Mouse (Mus musculus) stomach, postnatal 0 days (tissue): ENCODE results near the gene Gm17581. TPM values are rescaled to one million over a fixed set of nuclear protein-coding genes. Genes with fewer than 3 reads are reported as not detected.
"Not testable (repeated sequence)": the region's sequence is repeated elsewhere in the genome, so short reads cannot be mapped to it uniquely, and the experiment has no call there.

ENCODE experiments used
- ATAC-seq: fragments of 200-750 bp; cut with Nextera tagmentation; 2 replicates; pipeline ENCODE4 v1.8.0; 2017; ENCODE audit not compliant: low FRiP score, low TSS enrichment
- DNase-seq: peaks from one replicate; pipeline ENCODE4 v3.0.0-alpha.2; 2016; ENCODE audit warnings: low spot score
- H3K27ac ChIP-seq: fragments of 300-500 bp; sonication (generic); replicated peaks from 2 replicates; pipeline ENCODE4 v1.5.1; 2014; ENCODE audit warnings: mild to moderate bottlenecking, control low read depth
- H3K27me3 ChIP-seq: fragments of 300-500 bp; sonication (generic); 2 replicates; pipeline ENCODE4 v1.6.1; 2014; ENCODE audit warnings: low read length; ENCODE audit not compliant: control insufficient read depth, insufficient read depth
- H3K36me3 ChIP-seq: fragments of 300-500 bp; sonication (generic); 2 replicates; pipeline ENCODE4 v1.6.1; 2014; ENCODE audit warnings: low read length, mixed read lengths; ENCODE audit not compliant: control insufficient read depth, insufficient read depth
- H3K4me1 ChIP-seq: fragments of 300-500 bp; sonication (generic); replicated peaks from 2 replicates; pipeline ENCODE4 v1.6.1; 2014; ENCODE audit warnings: antibody characterized with exemption; ENCODE audit not compliant: control insufficient read depth, insufficient read depth
- H3K4me2 ChIP-seq: fragments of 300-500 bp; sonication (generic); replicated peaks from 2 replicates; pipeline ENCODE4 v1.6.1; 2014; ENCODE audit warnings: low read depth, mild to moderate bottlenecking, control low read depth, moderate library complexity
- H3K4me3 ChIP-seq: fragments of 300-500 bp; sonication (generic); 2 replicates; pipeline ENCODE4 v1.5.1; 2014; ENCODE audit warnings: low read depth, low read length, control low read depth
- H3K9ac ChIP-seq: fragments of 300-500 bp; sonication (generic); 2 replicates; pipeline ENCODE4 v1.6.1; 2014; ENCODE audit warnings: mild to moderate bottlenecking, low read length, control low read depth, mixed read lengths
- H3K9me3 ChIP-seq: fragments of 300-500 bp; sonication (generic); 2 replicates; pipeline ENCODE4 v1.6.1; 2016; ENCODE audit warnings: low read length; ENCODE audit not compliant: control insufficient read depth
- CTCF ChIP-seq: IDR thresholded peaks from 2 replicates; pipeline ENCODE4 v1.5.1; 2016; ENCODE audit warnings: antibody characterized with exemption, low read depth, mild to moderate bottlenecking, moderate library complexity
- EP300 ChIP-seq: optimal IDR thresholded peaks from 2 replicates; pipeline ENCODE3; 2016; ENCODE audit warnings: antibody characterized with exemption
- WGBS: fragments of 180-500 bp; shearing (Covaris S2); extraction: QIAGEN DNeasy Blood & Tissue Kit; methylation state at CpG from one replicate; pipeline ENCODE4 v1.1.7; 2014; 5-methylcytosine and 5-hydroxymethylcytosine counted together
- polyA plus RNA-seq: library from polyadenylated mRNA; unstranded; fragments of >200 nt; fragmentation: Nextera tagmentation; extraction: Ambion mirVana; gene quantifications from 2 replicates; pipeline ENCODE4 v1.2.1, GENCODE M21; 2015

Gene Gm17581
- polyA plus RNA-seq, 1 experiment from 2014 or later, result not detected

- Histone ChIP-seq H3K36me3 (peaks cover 8% of the 10 kb centered on the region), H3K4me2 (no peak overlapping the region), H3K4me3 (no peak overlapping the region), H3K9me3 (no peaks in the 10 kb centered on the region), H3K4me1 (no peaks in the 10 kb centered on the region), H3K9ac (no peak overlapping the region), H3K27me3 (no peaks in the 10 kb centered on the region), H3K27ac (peak overlapping the region; percentile 84)
- DNase-seq (peak; percentile 36), ATAC-seq (peak; percentile 63)
- TF ChIP-seq EP300, result no peak
- TF ChIP-seq CTCF, result no peak
- WGBS, result 56% methylated on average over 19 of the region's 19 CpGs
Observed at GRCm38 (mm10) chr2:155701399-155701919, 34.2 kb downstream of the Gm17581 start.

- not testable (repeated sequence) for DNase-seq, H3K4me1 ChIP-seq, H3K27ac ChIP-seq, H3K9me3 ChIP-seq, H3K36me3 ChIP-seq, H3K27me3 ChIP-seq, H3K4me2 ChIP-seq, ATAC-seq, H3K4me3 ChIP-seq, H3K9ac ChIP-seq
- WGBS, result 90% methylated on average over 6 of the region's 6 CpGs
Observed at GRCm38 (mm10) chr2:155698443-155698842, 37.2 kb downstream of the Gm17581 start.

GRCm38 (mm10) chr2:155696851-155697250, 38.8 kb downstream of the Gm17581 start:
- DNase-seq (no peak), ATAC-seq (no peak)
- Histone ChIP-seq H3K27ac (no peak overlapping the region), H3K4me2 (no peak overlapping the region), H3K27me3 (no peaks in the 10 kb centered on the region), H3K9ac (no peak overlapping the region), H3K4me3 (no peak overlapping the region), H3K9me3 (no peaks in the 10 kb centered on the region), H3K4me1 (no peaks in the 10 kb centered on the region), H3K36me3 (no peaks in the 10 kb centered on the region)
- TF ChIP-seq CTCF (no peak), EP300 (no peak)
- WGBS, result 71% methylated on average over 7 of the region's 7 CpGs

GRCm38 (mm10) chr2:155696091-155696558, 39.5 kb downstream of the Gm17581 start:
- H3K27ac ChIP-seq, result no peak overlapping the region
- DNase-seq (peak; percentile 85), ATAC-seq (no peak; the same call in 1 of the 2 replicates)
- no peaks in the 10 kb centered on the region for H3K36me3 ChIP-seq
- WGBS, result 19% methylated on average over 7 of the region's 7 CpGs
- no peak overlapping the region for H3K9ac ChIP-seq
- TF ChIP-seq EP300, result no peak
- peak; percentile 92 for TF ChIP-seq CTCF
- H3K4me3 ChIP-seq, result no peak overlapping the region
- H3K9me3 ChIP-seq, result no peaks in the 10 kb centered on the region
- H3K27me3 ChIP-seq, result no peaks in the 10 kb centered on the region
- no peak overlapping the region for H3K4me2 ChIP-seq
- no peaks in the 10 kb centered on the region for H3K4me1 ChIP-seq

GRCm38 (mm10) chr2:155695316-155695715, 40.4 kb downstream of the Gm17581 start:
- Histone ChIP-seq H3K9me3 (no peaks in the 10 kb centered on the region), H3K4me3 (no peak overlapping the region), H3K4me2 (no peak overlapping the region), H3K9ac (no peak overlapping the region), H3K27me3 (no peaks in the 10 kb centered on the region), H3K27ac (no peak overlapping the region), H3K36me3 (no peaks in the 10 kb centered on the region), H3K4me1 (no peaks in the 10 kb centered on the region)
- WGBS, result 71% methylated on average over 3 of the region's 3 CpGs
- no peak for TF ChIP-seq EP300
- no peak for ATAC-seq
- DNase-seq, result no peak

- TF ChIP-seq CTCF (no peak), EP300 (no peak)
- Histone ChIP-seq H3K4me3 (no peak overlapping the region), H3K36me3 (no peaks in the 10 kb centered on the region), H3K27me3 (no peaks in the 10 kb centered on the region), H3K9me3 (no peaks in the 10 kb centered on the region), H3K4me2 (no peak overlapping the region), H3K9ac (no peak overlapping the region), H3K27ac (no peak overlapping the region), H3K4me1 (no peaks in the 10 kb centered on the region)
- 57% methylated on average over 2 of the region's 2 CpGs for WGBS
- DNase-seq (no peak), ATAC-seq (no peak)
Observed at GRCm38 (mm10) chr2:155694564-155694963, 41.1 kb downstream of the Gm17581 start.
